Mouse (Mus musculus) gastrocnemius, postnatal 25 days (tissue): ENCODE measurements around the gene Slc32a1. TPM values are rescaled to one million over a fixed set of nuclear protein-coding genes. Genes with fewer than 3 reads are reported as not detected.

Experiments used
- DNase-seq: peaks from one replicate; pipeline ENCODE4 v3.0.0; 2022
- long read RNA-seq, 2 experiments: library from polyadenylated mRNA; stranded (forward); transcript quantifications; one replicate each; pipeline ENCODE4 v2.0.0; 2021
- total RNA-seq, 2 experiments: library from RNA; stranded (reverse); gene quantifications; 1 replicate in 1 of 2; 2 replicates in 1 of 2; pipeline ENCODE4 v1.2.3; 2021

Gene Slc32a1
- total RNA-seq = not detected
- long read RNA-seq, experiment 1 = 0 reads
- long read RNA-seq, experiment 2 = 0 reads

DNA sequence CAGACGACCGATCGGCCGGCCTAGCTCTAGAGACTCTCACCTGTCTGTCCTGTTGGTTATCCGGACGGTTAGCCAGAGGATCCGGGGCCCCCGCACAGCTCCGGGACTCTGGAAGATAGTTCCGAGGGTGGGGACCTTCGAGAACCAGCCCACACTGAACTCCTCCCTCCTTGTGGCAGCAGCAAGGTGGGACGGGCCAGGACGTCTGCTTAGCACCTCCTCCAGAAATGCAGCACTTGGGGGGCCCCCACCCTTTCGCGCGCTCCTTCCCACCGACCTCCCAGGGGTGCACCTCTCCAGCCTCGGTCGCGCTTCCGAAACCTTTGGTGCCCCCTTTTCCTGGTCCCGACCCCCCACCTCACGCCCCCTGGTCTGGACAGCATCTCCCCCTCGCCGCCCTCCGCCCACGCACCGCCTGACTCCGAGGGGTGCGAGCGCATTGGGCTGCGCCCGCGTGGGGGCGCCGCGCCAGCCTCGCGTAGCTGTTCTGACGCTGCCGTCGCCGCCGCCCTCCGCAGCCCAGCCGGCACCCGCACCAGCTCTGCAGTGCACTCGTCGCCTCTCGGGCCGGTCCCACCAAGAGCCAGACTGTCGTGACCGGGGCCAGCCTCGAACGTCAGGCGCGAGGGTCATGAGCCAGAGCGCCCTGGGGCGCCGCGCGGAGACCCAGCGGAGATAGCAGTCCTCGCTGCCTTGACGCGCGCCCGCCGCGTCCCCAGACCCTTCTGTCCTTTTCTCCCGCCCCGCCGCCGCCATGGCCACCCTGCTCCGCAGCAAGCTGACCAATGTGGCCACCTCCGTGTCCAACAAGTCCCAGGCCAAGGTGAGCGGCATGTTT lies at the start of gene Slc32a1:
TSS of gene Slc32a1 (plus strand) at position 280 of the 838 bp plus-strand sequence.
- no peak for DNase-seq

DNA sequence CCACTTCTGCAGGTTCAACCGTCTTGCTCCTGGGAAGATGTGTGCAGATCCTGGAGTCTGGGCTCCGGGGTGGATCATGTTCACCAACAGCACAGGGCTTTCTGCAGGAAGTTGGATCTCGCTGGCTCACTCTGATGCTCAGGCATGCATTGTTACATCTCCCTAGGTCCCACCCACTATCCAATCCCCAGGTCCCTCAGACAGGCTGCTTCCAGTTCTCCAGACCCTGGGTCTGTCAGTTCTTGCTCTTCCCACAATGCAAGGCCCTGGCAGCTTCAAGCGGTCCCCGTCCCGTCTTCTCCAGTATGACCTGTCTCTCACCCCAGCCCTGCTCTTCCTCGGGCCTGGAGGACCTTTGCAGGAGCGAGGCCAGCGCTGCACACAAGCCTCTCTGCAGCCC lies 49.8 kb upstream of the Slc32a1 start:
- DNase-seq = no peak

DNA sequence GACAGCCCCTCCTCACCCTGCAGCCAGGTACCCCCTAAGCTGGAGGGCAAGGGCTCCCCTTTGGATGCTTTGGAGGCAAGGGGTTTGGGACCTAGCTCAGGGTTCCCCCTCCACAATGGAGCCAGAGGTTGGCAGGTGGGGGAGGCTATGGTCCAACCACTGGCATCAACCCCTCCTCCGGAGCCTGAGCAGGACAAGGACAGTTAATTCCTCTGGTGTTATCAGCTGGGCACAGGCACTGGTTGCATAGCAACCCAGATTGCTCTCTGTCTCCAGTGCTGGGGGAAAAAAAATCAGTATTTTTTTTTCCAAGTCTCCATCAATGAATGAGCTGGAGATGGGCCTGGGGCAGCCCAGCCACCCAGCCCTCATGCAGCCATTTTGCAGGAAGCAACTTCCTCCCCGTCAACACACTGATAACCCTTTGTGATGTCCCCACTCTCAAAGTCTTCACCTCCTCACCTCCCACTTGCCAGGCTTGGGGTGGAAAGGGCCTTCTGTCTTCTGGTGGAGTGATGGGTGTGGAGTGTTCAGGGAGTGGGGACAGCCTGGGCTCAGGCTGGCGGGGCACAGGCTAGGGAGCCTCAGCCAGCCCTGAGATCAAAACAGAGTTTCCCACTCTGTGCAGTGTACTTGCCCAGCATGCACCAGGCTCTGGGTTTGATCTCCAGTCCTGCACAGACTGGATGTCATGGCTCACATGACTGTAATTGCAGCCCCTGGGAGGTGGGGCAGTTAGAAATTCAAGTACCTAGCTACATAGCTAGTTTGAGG lies 49.0 kb upstream of the Slc32a1 start:
- DNase-seq = no peak

DNA sequence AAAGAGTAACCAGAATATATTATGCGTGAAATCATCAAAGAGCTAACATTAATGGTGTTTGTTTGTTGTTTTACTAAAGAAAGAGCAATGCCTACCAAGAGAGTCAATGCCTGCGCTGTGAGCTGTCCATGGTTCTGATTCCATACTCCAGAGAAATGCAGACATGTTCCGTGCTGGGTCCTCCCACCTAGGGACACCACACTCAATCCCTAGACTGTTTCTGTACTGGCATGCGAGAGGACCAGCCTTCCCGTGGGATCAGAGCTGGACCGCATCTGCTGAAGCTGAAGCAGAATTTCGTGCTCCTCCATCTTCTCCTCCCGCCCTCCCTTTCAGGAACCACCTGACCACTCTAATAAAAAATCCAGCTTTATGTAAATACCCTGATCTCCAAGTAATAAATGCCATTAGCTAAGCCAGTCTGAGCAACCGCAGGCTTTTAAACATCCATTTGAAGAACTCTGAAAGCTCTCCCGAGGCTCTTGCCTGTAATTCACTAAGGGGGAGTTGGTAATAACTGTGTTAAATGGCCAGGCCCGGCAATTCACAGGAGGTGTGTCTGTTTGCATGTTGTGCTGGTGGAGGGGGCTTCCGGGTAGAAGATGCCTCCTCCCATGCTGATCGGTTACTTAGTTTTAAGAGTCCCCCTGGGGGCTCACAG lies 40.0 kb upstream of the Slc32a1 start:
- no peak for DNase-seq

DNA sequence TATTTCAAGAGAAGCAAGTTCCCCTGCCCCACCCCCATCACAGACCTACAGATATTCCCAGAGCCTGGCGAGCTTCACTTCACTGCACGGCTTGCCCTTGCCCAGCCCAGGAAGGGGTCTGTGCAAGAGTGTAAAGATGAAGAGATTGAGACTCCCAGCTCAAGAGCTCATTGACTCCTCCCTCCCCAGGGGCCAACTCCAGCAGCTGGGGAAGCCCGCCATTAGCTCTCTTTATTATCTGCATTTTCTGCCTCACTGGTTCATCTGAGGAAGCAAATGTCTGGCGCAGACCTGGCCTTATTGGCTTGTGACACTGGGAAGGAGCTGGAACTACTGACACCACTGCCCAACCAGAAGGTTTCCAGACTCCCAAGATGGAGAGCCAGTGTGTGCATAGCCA lies 30.6 kb upstream of the Slc32a1 start:
- DNase-seq = no peak

DNA sequence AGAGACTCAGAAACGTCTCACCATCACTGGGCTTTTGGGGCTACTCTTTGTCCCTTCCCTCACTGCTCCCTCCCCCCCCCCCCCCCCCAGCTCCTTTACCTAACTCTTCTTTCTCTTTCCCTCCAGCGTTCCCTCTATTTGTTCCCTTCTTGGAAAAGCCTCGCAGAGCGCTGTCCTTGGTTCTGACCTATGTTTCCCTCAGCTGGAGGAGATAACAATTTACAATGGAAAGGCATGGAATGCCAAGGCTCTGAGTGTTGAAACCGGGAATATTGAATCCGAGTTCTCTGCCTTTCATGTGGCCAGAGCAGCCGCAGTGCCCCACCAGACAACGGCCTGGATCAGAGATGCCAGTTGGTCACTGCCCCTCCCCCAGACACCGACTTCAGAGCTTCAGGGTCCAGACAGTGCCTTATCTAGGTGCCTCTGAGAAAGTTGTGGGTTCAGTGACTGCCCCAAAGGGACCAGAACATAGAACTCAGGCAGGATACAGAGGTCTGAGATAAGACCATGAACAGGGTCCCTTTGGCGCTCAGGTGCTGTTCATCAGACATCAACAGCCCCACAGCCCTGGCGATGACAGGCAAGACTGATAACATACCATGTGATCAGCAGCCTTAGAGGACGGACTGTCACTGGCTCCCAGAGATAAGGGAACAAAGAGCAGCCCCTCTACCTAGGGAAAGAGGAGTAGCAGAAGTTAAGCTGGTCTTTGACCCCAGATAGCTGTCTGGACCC lies 25.8 kb upstream of the Slc32a1 start:
- DNase-seq = no peak

GRCm38 (mm10) chr2:158588524-158589271 lies 21.9 kb upstream of the Slc32a1 start:
- DNase-seq = no peak

GRCm38 (mm10) chr2:158590495-158590894 lies 20.1 kb upstream of the Slc32a1 start:
- no peak for DNase-seq

- no peak for DNase-seq
Observed at GRCm38 (mm10) chr2:158591286-158591685, 19.3 kb upstream of the Slc32a1 start.

DNA sequence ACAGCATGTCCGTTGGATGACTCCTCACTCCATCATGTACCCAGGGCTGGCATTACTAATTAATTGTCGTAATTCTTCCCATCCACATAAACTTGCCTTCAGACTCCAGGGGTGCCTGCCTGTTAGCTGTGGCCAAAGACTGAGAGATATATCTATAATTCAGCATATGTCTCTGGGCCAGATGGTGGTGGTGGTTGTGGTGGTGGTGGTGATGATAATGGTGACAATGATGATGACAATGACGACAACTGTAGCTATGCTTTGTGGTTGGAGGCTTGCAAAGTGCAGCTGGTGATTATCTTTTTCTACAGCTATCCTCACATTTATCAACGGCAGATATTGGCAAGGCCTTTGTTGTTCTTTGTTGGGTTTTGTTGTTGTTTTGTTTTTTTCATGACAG lies 17.2 kb upstream of the Slc32a1 start:
- no peak for DNase-seq

GRCm38 (mm10) chr2:158595103-158595502 lies 15.5 kb upstream of the Slc32a1 start:
- DNase-seq = no peak

DNA sequence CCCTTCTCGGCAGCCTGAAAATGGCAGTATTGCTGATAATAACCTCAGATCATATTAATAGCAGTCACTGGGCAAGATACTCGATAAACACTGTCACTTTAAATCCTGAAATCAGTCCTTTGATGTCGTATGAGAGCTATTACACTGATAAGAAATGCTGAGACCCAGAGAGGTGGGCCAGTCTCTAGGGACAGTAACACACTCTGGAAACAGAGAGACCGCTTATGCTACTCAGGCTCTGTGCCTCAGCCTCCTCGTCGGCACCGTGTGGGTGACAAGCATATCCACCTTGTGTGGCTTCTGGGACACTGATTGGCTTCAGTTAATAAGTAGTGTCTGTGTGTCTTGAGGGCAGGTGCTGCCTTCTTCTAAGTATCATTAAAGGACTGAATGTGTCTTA lies 15.0 kb upstream of the Slc32a1 start:
- DNase-seq = no peak

- no peak for DNase-seq
Observed at GRCm38 (mm10) chr2:158596803-158597202, 13.8 kb upstream of the Slc32a1 start.

GRCm38 (mm10) chr2:158600517-158600916 lies 10.1 kb upstream of the Slc32a1 start:
- no peak for DNase-seq

DNA sequence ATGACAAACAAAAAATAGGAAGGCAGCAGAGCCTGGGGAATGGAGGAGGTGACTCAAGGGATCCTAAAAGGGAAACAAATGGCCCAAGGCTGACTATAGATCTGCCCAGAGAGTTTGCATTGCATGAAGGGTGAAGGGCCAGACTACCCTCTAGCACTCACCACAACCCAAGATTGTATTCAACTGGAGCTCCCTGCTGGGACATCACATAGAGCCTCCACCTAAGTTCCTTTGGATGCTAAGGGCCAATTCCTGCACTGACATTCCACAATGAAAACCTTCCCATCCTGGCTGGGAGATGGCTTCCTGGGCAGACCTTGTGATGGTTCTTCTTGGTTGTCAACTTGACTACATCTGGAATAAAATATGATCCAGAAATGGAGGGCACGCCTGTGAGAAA lies 9.2 kb upstream of the Slc32a1 start:
- no peak for DNase-seq

GRCm38 (mm10) chr2:158602663-158603062 lies 7.9 kb upstream of the Slc32a1 start:
- DNase-seq = no peak

DNA sequence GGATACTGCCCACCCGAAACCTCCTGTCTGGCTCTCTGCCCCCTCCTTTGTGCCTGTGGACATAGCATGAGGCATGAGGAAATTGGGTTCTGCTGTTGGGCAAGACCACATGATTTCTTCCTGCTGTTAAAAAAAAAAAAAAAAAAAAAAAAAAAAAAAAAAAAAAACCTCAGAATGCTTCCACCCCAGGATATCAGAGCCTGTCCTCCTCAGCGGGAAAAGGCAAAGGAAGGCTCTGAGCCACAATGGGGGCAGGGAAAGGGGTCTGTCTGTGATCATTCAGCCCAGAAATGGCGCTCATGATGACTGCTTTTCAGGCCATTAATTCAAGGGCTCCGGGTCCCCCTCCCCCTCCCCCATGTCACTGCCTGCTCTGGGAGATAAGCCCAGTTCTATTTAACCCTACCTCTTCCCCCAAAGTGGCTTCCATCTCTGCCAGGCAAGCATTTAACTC lies 4.0 kb upstream of the Slc32a1 start:
- no peak for DNase-seq

GRCm38 (mm10) chr2:158609681-158610080 lies 886 bp upstream of the Slc32a1 start:
- DNase-seq = no peak

DNA sequence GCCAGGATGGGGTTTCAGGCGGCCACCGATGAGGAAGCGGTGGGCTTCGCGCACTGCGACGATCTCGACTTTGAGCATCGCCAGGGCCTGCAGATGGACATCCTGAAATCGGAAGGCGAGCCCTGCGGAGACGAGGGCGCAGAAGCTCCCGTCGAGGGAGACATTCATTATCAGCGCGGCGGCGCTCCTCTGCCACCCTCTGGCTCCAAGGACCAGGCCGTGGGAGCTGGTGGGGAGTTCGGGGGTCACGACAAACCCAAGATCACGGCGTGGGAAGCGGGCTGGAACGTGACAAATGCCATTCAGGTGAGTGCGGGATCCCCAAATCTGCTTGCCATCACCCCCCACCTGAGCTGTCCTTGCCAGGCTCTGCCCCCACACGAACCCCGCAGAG lies 756 bp downstream of the Slc32a1 start:
- DNase-seq = no peak

- no peak for DNase-seq
Observed at GRCm38 (mm10) chr2:158611726-158612670, 1.4 kb downstream of the Slc32a1 start.
